Mouse (Mus musculus) stomach, embryonic 16.5 days (tissue): ENCODE results near the gene Cebpa. TPM values are rescaled to one million over a fixed set of nuclear protein-coding genes. Genes with fewer than 3 reads are reported as not detected.

Source experiments
- ATAC-seq: fragments of 200-750 bp; cut with Nextera tagmentation; 2 replicates; pipeline ENCODE4 v1.8.0; 2017; ENCODE audit warnings: moderate number of reproducible peaks, moderate TSS enrichment; ENCODE audit not compliant: insufficient read depth, low FRiP score
- H3K27ac ChIP-seq: fragments of 300-500 bp; sonication (generic); 2 replicates; pipeline ENCODE4 v1.5.1; 2014; ENCODE audit warnings: low read length
- H3K27me3 ChIP-seq: fragments of 300-500 bp; sonication (generic); 2 replicates; pipeline ENCODE4 v1.6.1; 2014; ENCODE audit warnings: low read length, control low read depth, mixed read lengths; ENCODE audit not compliant: control insufficient read depth, insufficient read depth
- H3K36me3 ChIP-seq: fragments of 300-500 bp; sonication (generic); 2 replicates; pipeline ENCODE4 v1.6.1; 2014; ENCODE audit warnings: low read length; ENCODE audit not compliant: control insufficient read depth, insufficient read depth
- H3K4me1 ChIP-seq: fragments of 300-500 bp; sonication (generic); 2 replicates; pipeline ENCODE4 v1.6.1; 2014; ENCODE audit warnings: low read length, control low read depth, mixed read lengths; ENCODE audit not compliant: control insufficient read depth, insufficient read depth
- H3K4me2 ChIP-seq: fragments of 300-500 bp; sonication (generic); 2 replicates; pipeline ENCODE4 v1.6.1; 2014; ENCODE audit warnings: low read depth, low read length, mixed read lengths
- H3K4me3 ChIP-seq: fragments of 300-500 bp; sonication (generic); replicated peaks from 2 replicates; pipeline ENCODE4 v1.5.1; 2014; ENCODE audit warnings: mild to moderate bottlenecking, low read length
- H3K9ac ChIP-seq: fragments of 300-500 bp; sonication (generic); 2 replicates; pipeline ENCODE4 v1.6.1; 2014; ENCODE audit warnings: low read length
- H3K9me3 ChIP-seq: fragments of 300-500 bp; sonication (generic); replicated peaks from 2 replicates; pipeline ENCODE4 v1.6.1; 2016; ENCODE audit warnings: low read length, control low read depth; ENCODE audit not compliant: control insufficient read depth
- WGBS: fragments of 180-500 bp; shearing (Covaris S2); extraction: QIAGEN DNeasy Blood & Tissue Kit; methylation state at CpG from one replicate; pipeline ENCODE4 v1.1.7; 2014; 5-methylcytosine and 5-hydroxymethylcytosine counted together
- polyA plus RNA-seq: library from polyadenylated mRNA; unstranded; fragments of >200 nt; fragmentation: Nextera tagmentation; extraction: Ambion mirVana; gene quantifications from 2 replicates; pipeline ENCODE4 v1.2.1, GENCODE M21; 2015

The Cebpa gene
- polyA plus RNA-seq, 1 experiment from 2014 or later, result 2.8 TPM

DNA sequence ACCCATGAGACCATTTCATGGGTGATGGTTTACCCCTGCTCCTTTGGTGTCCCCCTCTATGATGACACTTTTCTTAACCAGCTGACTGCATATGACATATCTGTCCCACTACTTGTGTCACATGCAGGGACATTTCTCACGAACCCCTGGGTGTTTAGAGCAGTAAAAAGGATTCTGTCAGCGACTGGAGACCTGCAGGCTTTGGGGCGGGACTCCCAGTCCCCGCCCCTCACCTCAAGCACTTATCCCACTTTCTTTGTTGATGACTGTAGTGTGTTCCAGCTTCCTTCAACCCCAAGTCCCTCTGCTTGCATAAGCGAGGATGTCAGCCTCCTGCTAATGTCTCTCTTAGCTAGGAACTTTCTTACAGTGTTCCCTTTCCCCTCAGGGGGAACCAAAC lies 2.0 kb upstream of the Cebpa start:
- 49% methylated on average over 5 of the region's 5 CpGs for WGBS
- Histone ChIP-seq H3K9ac (no peak overlapping the region), H3K4me1 (peaks cover 16% of the 10 kb centered on the region; the same call in 1 of the 2 replicates), H3K4me2 (peak overlapping the region; percentile 77), H3K4me3 (no peak overlapping the region), H3K9me3 (no peaks in the 10 kb centered on the region), H3K27me3 (peaks cover 22% of the 10 kb centered on the region), H3K27ac (peak overlapping the region; percentile 56; the same call in 1 of the 2 replicates), H3K36me3 (no peaks in the 10 kb centered on the region)
- no peak for ATAC-seq

GRCm38 (mm10) chr7:35117761-35118098 lies 1.4 kb upstream of the Cebpa start:
- Histone ChIP-seq H3K4me3 (peak overlapping the region; percentile 66), H3K27ac (peak overlapping the region; percentile 94), H3K4me1 (peaks cover 16% of the 10 kb centered on the region; the same call in 1 of the 2 replicates), H3K36me3 (no peaks in the 10 kb centered on the region), H3K27me3 (peaks cover 26% of the 10 kb centered on the region), H3K4me2 (peak overlapping the region; percentile 77), H3K9me3 (no peaks in the 10 kb centered on the region), H3K9ac (peak overlapping the region; percentile 83)
- no peak for ATAC-seq
- WGBS, result 1% methylated on average over 25 of the region's 25 CpGs

DNA sequence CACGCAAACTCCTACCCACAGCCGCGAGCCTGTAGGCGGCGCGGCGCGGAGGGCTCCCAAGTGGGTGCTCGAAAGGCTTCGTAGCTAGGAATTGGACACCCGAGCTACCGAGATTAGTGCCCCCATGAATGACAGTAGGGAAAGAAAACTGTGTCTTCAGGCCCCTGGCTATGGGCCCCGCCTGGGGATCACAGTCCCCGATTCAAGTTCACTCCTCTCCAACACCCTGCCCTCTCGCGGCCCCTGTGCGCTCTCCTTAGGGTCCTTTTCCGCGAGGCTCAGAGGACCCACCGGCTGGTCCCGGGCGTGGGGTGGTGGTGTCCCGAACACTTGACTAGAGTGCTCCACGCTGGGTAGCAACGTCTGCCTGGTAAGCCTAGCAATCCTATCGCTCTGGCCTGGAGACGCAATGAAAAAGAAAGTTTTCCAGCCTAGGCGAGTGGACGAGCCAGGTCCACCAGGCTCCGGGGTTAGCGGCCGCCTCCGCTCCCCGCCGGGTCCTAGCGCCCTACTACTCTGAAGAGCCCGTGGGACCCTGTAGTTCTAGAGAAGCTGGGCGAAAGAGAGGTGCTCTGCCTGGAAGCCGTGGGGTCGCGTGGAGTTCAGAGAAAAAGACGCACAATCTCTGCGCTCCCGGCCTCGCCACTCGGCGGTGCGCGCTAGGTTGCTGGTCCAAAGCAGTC lies 853 bp upstream of the Cebpa start:
- Histone ChIP-seq H3K4me2 (peak overlapping the region; percentile 77), H3K27me3 (peaks cover 26% of the 10 kb centered on the region)
- under 1% methylated on average over 49 of the region's 49 CpGs for WGBS

GRCm38 (mm10) chr7:35119506-35120145 lies 533 bp downstream of the Cebpa start:
- Histone ChIP-seq H3K27me3 (peaks cover 26% of the 10 kb centered on the region), H3K4me3 (peak overlapping the region; percentile 66), H3K36me3 (no peaks in the 10 kb centered on the region), H3K27ac (peak overlapping the region; percentile 53), H3K9ac (peak overlapping the region; percentile 80), H3K9me3 (no peaks in the 10 kb centered on the region), H3K4me1 (peaks cover 14% of the 10 kb centered on the region), H3K4me2 (peak overlapping the region; percentile 77)
- ATAC-seq, result peak; percentile 8; the same call in 1 of the 2 replicates
- WGBS, result under 1% methylated on average over 80 of the region's 83 CpGs

More for the DNA sequence above, 853 bp upstream of the Cebpa start:
- Histone ChIP-seq H3K4me3 (peak overlapping the region; percentile 66), H3K4me1 (peaks cover 11% of the 10 kb centered on the region; the same call in 1 of the 2 replicates), H3K9ac (peak overlapping the region; percentile 83), H3K36me3 (no peaks in the 10 kb centered on the region), H3K27ac (peak overlapping the region; percentile 94), H3K9me3 (no peaks in the 10 kb centered on the region)
- peak; percentile 76 for ATAC-seq

DNA sequence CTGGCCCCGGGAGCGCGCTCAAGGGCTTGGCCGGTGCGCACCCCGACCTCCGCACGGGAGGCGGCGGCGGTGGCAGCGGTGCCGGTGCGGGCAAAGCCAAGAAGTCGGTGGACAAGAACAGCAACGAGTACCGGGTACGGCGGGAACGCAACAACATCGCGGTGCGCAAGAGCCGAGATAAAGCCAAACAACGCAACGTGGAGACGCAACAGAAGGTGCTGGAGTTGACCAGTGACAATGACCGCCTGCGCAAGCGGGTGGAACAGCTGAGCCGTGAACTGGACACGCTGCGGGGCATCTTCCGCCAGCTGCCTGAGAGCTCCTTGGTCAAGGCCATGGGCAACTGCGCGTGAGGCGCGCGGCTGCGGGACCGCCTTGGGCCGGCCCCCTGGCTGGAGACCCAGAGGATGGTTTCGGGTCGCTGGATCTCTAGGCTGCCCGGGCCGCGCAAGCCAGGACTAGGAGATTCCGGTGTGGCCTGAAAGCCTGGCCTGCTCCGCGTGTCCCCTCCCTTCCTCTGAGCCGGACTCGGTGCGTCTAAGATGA lies 1.1 kb downstream of the Cebpa start:
- peak overlapping the region; percentile 66 for H3K4me3 ChIP-seq
- no peak for ATAC-seq
- 1% methylated on average over 53 of the region's 53 CpGs for WGBS
- H3K27me3 ChIP-seq, result peaks cover 26% of the 10 kb centered on the region
- peak overlapping the region; percentile 77 for H3K4me2 ChIP-seq
- peaks cover 15% of the 10 kb centered on the region for H3K4me1 ChIP-seq
- no peaks in the 10 kb centered on the region for H3K36me3 ChIP-seq
- no peaks in the 10 kb centered on the region for H3K9me3 ChIP-seq
- H3K9ac ChIP-seq, result peak overlapping the region; percentile 80
- peak overlapping the region; percentile 44; the same call in 1 of the 2 replicates for H3K27ac ChIP-seq

GRCm38 (mm10) chr7:35121150-35121549 lies 2.1 kb downstream of the Cebpa start:
- no peaks in the 10 kb centered on the region for H3K9me3 ChIP-seq
- H3K27ac ChIP-seq, result peak overlapping the region; percentile 44; the same call in 1 of the 2 replicates
- H3K36me3 ChIP-seq, result no peaks in the 10 kb centered on the region
- H3K4me3 ChIP-seq, result peak overlapping the region; percentile 66
- peaks cover 15% of the 10 kb centered on the region for H3K4me1 ChIP-seq
- H3K9ac ChIP-seq, result peak overlapping the region; percentile 80
- H3K27me3 ChIP-seq, result peaks cover 26% of the 10 kb centered on the region
- H3K4me2 ChIP-seq, result peak overlapping the region; percentile 77
- ATAC-seq, result no peak
- 32% methylated on average over 8 of the region's 8 CpGs for WGBS

DNA sequence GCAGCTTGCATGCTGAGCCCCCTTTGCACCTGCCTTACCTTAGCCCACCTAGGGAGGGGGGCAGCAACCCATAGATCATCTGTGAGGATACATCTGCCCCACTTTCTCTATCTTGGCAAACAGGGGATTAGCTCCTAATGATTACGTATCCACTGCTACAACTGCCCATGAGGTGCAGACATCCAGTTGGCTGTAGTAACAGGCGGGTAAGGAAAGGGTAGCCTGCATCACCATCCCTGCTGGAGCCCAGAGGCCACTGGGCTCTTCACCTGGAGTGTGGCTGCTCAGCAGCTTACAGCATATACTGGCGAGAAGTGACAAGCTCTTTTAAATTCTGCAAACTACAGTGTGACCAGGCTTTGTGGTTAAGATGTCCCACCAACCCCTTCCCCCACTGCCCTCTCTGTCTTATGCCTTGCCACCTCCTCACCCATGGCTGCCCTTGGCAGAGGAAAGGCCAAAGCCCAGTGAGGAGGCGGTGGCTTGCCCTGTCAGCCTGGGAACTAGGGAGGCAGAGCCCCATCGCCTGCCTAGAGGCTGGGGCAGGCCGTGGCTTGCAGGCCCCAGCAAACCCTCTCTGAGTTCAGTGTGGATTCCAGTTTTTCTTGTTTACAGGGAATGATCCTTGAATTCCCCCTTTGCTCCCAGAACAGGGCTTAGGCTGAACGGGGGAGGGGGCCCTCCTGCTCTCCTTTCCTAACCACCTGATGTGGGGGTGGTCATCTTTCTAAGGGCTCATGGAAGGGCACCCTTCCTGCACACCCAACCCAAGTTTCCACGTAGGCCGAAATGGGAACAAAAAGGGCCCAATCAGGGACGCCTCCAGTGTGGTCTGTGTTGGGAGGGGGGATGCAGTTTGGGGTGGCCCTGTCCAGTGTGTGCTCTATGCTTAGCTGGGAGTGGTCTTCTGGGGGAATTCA lies 3.6 kb downstream of the Cebpa start:
- peaks cover 15% of the 10 kb centered on the region for H3K4me1 ChIP-seq
- H3K27me3 ChIP-seq, result peaks cover 22% of the 10 kb centered on the region
- no peak for ATAC-seq
- peak overlapping the region; percentile 64 for H3K27ac ChIP-seq
- H3K36me3 ChIP-seq, result no peaks in the 10 kb centered on the region
- 67% methylated on average over 10 of the region's 10 CpGs for WGBS
- H3K9me3 ChIP-seq, result no peaks in the 10 kb centered on the region
- peak overlapping the region; percentile 9 for H3K4me3 ChIP-seq
- H3K9ac ChIP-seq, result peak overlapping the region; percentile 50
- H3K4me2 ChIP-seq, result peak overlapping the region; percentile 77

GRCm38 (mm10) chr7:35123431-35123953 lies 4.4 kb downstream of the Cebpa start:
- WGBS, result 35% methylated on average over 10 of the region's 10 CpGs
- Histone ChIP-seq H3K27me3 (peaks cover 22% of the 10 kb centered on the region), H3K9me3 (no peaks in the 10 kb centered on the region), H3K27ac (peak overlapping the region; percentile 49; the same call in 1 of the 2 replicates), H3K4me2 (no peak overlapping the region), H3K4me1 (peaks cover 15% of the 10 kb centered on the region), H3K36me3 (no peaks in the 10 kb centered on the region), H3K4me3 (no peak overlapping the region; the same call in 1 of the 2 replicates), H3K9ac (no peak overlapping the region)
- ATAC-seq, result no peak
